Mouse (Mus musculus): Measurements from ENCODE around the gene Jchain.

DNA sequence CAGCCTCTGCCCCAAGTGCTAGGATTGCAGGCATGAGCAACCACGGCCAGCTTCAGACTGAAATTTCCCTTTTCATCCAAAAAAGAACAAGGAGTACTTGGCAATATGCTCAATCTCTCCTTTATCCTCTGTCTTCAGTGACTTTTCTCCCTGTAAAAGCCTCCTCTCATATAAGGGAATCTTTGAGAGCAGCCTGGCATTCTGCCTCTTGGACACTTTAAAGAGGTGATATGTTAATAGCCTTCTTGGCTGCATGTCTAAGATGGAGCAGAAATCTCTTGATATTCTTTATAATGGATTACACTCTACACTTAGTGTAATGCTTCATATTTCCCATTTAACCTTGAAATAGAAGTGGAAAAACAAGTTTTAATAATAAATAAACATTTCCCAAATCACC, 3.2 kb upstream of the Jchain start:
- no peak for TF ChIP-seq CTCF (IDR thresholded peaks at IDR 0.05; ENCODE audit: low read depth, low read length)
- no peak for TF ChIP-seq POLR2A (IDR thresholded peaks at IDR 0.05; ENCODE audit: insufficient read depth, low read length)

All from ES-Bruce4 (cell line).